ENCODE assay signal across 10 mouse cellular contexts in genomic region chr12:54146943-54147556, GRCm38 (mm10). TPM values are rescaled to one million over a fixed set of nuclear protein-coding genes. Genes with fewer than 3 reads are reported as not detected.
DNase-seq lines count a peak whose midpoint lies in the region; ATAC-seq lines count a peak whose summit lies in the region.
"Had no signal": no experiment of that assay in that cellular context is flagged by ENCODE, and none has a peak within 500 bp of the region (broad histone marks: within the 10 kb centered on the region; RNA-seq: fewer than 3 reads in every experiment).

No protein-coding gene starts in this region.

- no peaks in the 10 kb centered on the region for H3K9me3 ChIP-seq in midbrain, embryonic 11.5 days (ENCODE audit: control insufficient read depth, low read length)
- H3K9me3 ChIP-seq in midbrain, embryonic 10.5 days (replicated peaks) = no peaks in the 10 kb centered on the region
- no peaks in the 10 kb centered on the region for H3K9me3 ChIP-seq in liver, embryonic 12.5 days (replicated peaks)

- 28% methylated on average over 12 of the region's 12 CpGs for WGBS in midbrain, embryonic 11.5 days
- WGBS in midbrain, embryonic 10.5 days = 26% methylated on average over 12 of the region's 12 CpGs
- WGBS in liver, embryonic 12.5 days (ENCODE audit: insufficient replicate concordance) = 27% methylated on average over 12 of the region's 12 CpGs

- no peak overlapping the region; the same call in 1 of the 2 replicates for H3K4me2 ChIP-seq in midbrain, embryonic 11.5 days
- H3K4me2 ChIP-seq in liver, embryonic 12.5 days = no peak overlapping the region

- H3K9ac ChIP-seq in midbrain, embryonic 11.5 days (ENCODE audit: low read length) = no peak overlapping the region
- no peak overlapping the region for H3K9ac ChIP-seq in liver, embryonic 12.5 days

- no peaks in the 10 kb centered on the region for H3K36me3 ChIP-seq in midbrain, embryonic 11.5 days (ENCODE audit: control insufficient read depth, insufficient read depth, low read length)
- H3K36me3 ChIP-seq in midbrain, embryonic 10.5 days = no peaks in the 10 kb centered on the region
- no peaks in the 10 kb centered on the region for H3K36me3 ChIP-seq in liver, embryonic 12.5 days

- H3K4me1 ChIP-seq in midbrain, embryonic 11.5 days (ENCODE audit: control insufficient read depth, insufficient read depth, low read length) = no peaks in the 10 kb centered on the region
- H3K4me1 ChIP-seq in midbrain, embryonic 10.5 days = peaks cover 10% of the 10 kb centered on the region
- H3K4me1 ChIP-seq in liver, embryonic 12.5 days = no peaks in the 10 kb centered on the region

- 0 out of 2 replicates have a peak, but pooled peaks have one; percentile 33 for ATAC-seq in midbrain, embryonic 11.5 days (ENCODE audit: low FRiP score)
- ATAC-seq in liver, embryonic 12.5 days = 0 out of 2 replicates have a peak, but pooled peaks have one; percentile 65

- no peak overlapping the region for H3K27ac ChIP-seq in midbrain, embryonic 11.5 days (ENCODE audit: low read depth, low read length)
- H3K27ac ChIP-seq in midbrain, embryonic 10.5 days (replicated peaks) = no peak overlapping the region
- no peak overlapping the region for H3K27ac ChIP-seq in liver, embryonic 12.5 days

- no peaks in the 10 kb centered on the region for H3K27me3 ChIP-seq in midbrain, embryonic 11.5 days (ENCODE audit: control insufficient read depth, insufficient read depth, low read length)
- H3K27me3 ChIP-seq in midbrain, embryonic 10.5 days (ENCODE audit: low read depth, poor library complexity, severe bottlenecking) = no peaks in the 10 kb centered on the region; the same call in 1 of the 2 replicates
- H3K27me3 ChIP-seq in liver, embryonic 12.5 days (replicated peaks) = no peaks in the 10 kb centered on the region

- intact Hi-C loops in gastrocnemius, postnatal 36 days (cut with DNase I) = no loop called here

- DNase-seq in midbrain, embryonic 11.5 days (ENCODE audit: low spot score, missing footprints) = no peak
- DNase-seq in midbrain, embryonic 10.5 days (ENCODE audit: low spot score) = no peak
- DNase-seq in embryo, embryonic 9.5 days (ENCODE audit: extremely low spot score) = peak; percentile 14
- DNase-seq in thymus, postnatal 4 days = peak; percentile 46
- DNase-seq in adipocyte (ENCODE audit: low spot score) = no peak
- no peak for DNase-seq in gastrocnemius, postnatal 36 days
- DNase-seq: gastrocnemius, postnatal 10 days; heart, postnatal 14 days; right cerebral cortex, postnatal 25 days had no signal

- H3K4me3 ChIP-seq in midbrain, embryonic 11.5 days (ENCODE audit: low read depth, low read length) = no peak overlapping the region
- no peak overlapping the region for H3K4me3 ChIP-seq in midbrain, embryonic 10.5 days
- no peak overlapping the region for H3K4me3 ChIP-seq in liver, embryonic 12.5 days

RNA-seq across cellular contexts. Expression of gene Egln3, which starts 56.6 kb away (rescaled TPM):
- polyA plus RNA-seq in midbrain, embryonic 11.5 days (2014; fragmentation: Nextera tagmentation; extraction: Ambion mirVana) = 3.7 and 3.8 TPM in 2 replicates
- 2.7 and 3.5 TPM in 2 replicates for polyA plus RNA-seq in midbrain, embryonic 10.5 days (2016; fragmentation: Nextera tagmentation; extraction: Ambion mirVana)
- 3.5 and 3.8 TPM in 2 replicates for polyA plus RNA-seq in liver, embryonic 12.5 days (2016; fragmentation: Nextera tagmentation; extraction: Ambion mirVana)
- total RNA-seq in gastrocnemius, postnatal 36 days (2021) = 10 to 100 TPM; 17.1 to 32.7 TPM

Comparison
In these comparisons a context has a peak if more than half of its experiments do, and no peak if none do; other contexts are left out.
1. DNase-seq: peak in embryo, embryonic 9.5 days (single experiment) and thymus, postnatal 4 days (single experiment); none in midbrain, embryonic 11.5 days (single experiment), midbrain, embryonic 10.5 days (single experiment), adipocyte (single experiment) and gastrocnemius, postnatal 36 days (0 of 2).